Mouse (Mus musculus): ENCODE measurements around the gene Col24a1. TPM values are rescaled to one million over a fixed set of nuclear protein-coding genes. Genes with fewer than 3 reads are reported as not detected.

Gene Col24a1
- polyA plus RNA-seq, 1 experiment from 2014 or later: 2.4 TPM

DNA sequence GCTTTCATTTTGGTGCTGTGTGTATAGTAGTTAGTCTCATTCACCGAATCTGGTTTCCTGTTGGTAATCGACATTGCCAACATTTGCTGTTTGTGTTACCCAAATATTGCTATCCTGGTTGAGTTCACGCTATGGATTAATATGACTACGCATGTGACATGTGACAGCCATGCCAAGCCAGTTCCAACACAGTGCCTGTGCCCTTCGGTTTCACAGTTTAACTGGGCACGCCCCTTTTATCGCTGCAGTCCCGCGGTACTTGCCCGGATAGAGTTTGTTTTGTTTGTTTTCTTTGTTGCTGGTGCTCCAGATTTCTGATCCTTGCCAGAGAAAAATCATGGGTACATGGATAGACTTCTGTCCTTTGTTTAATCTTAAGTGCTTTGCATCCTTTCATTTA lies 263.9 kb downstream of the Col24a1 start:
- Histone ChIP-seq H3K4me2 (ENCODE audit: low read depth, low read length) (no peak overlapping the region), H3K27me3 (ENCODE audit: control insufficient read depth, insufficient read depth, low read depth, low read length) (no peaks in the 10 kb centered on the region), H3K9me3 (ENCODE audit: control insufficient read depth, low read length) (no peaks in the 10 kb centered on the region), H3K27ac (ENCODE audit: low read length) (no peak overlapping the region), H3K36me3 (ENCODE audit: control insufficient read depth, insufficient read depth, low read length) (no peaks in the 10 kb centered on the region), H3K4me3 (ENCODE audit: low read length) (no peak overlapping the region), H3K4me1 (replicated peaks; ENCODE audit: control insufficient read depth, insufficient read depth, low read length) (no peaks in the 10 kb centered on the region), H3K9ac (ENCODE audit: low read length) (no peak overlapping the region)
- ATAC-seq (ENCODE audit: low read depth): no peak
- 86% methylated on average over 10 of the region's 10 CpGs for WGBS

DNA sequence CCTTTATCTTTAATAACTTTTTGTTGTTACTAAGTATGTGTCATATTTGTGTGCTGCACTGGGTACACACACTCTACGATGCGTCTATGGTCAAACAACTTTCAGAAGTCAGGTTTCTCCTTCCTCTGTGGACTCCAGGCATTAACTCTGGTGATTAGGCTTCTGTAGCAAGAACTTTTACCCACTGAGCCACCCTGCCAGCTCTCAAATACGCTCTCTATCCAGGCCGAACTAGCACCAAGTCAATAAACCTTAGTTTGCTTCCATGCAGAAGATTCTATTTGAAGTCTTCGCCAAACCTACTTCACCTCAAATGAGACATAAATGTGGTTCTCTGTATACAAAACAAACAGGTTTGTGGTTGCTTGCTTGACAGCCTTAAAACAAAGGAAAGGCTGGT lies 267.4 kb downstream of the Col24a1 start:
- Histone ChIP-seq H3K9ac (ENCODE audit: low read length) (no peak overlapping the region), H3K9me3 (ENCODE audit: control insufficient read depth, low read length) (no peaks in the 10 kb centered on the region), H3K36me3 (ENCODE audit: control insufficient read depth, insufficient read depth, low read length) (no peaks in the 10 kb centered on the region), H3K4me1 (replicated peaks; ENCODE audit: control insufficient read depth, insufficient read depth, low read length) (no peaks in the 10 kb centered on the region), H3K27me3 (ENCODE audit: control insufficient read depth, insufficient read depth, low read depth, low read length) (no peaks in the 10 kb centered on the region), H3K4me3 (ENCODE audit: low read length) (no peak overlapping the region), H3K4me2 (ENCODE audit: low read depth, low read length) (no peak overlapping the region), H3K27ac (ENCODE audit: low read length) (no peak overlapping the region)
- no peak for ATAC-seq (ENCODE audit: low read depth)
- 83% methylated on average over 5 of the region's 5 CpGs for WGBS

DNA sequence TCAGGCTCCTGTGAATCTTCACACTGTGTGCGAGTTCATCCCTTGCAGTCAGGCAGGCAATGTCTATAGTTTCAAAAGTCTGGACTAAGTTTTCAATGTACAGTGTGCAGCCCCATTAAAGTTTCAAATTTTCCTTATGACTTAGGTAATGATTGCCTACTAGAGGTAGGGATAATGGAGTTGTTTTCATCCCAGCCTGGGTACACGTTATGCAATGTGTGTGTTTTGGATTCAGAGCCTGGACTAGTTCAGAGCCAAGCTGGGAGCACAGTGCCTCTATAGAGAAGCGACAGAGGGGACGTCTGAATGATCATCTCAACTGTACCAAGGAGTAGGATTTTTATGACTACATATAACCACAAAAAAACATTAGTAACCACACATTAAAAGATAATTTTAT lies 267.8 kb downstream of the Col24a1 start:
- Histone ChIP-seq H3K27ac (ENCODE audit: low read length) (no peak overlapping the region), H3K27me3 (ENCODE audit: control insufficient read depth, insufficient read depth, low read depth, low read length) (no peaks in the 10 kb centered on the region), H3K36me3 (ENCODE audit: control insufficient read depth, insufficient read depth, low read length) (no peaks in the 10 kb centered on the region), H3K4me1 (replicated peaks; ENCODE audit: control insufficient read depth, insufficient read depth, low read length) (no peaks in the 10 kb centered on the region), H3K4me3 (ENCODE audit: low read length) (no peak overlapping the region), H3K4me2 (ENCODE audit: low read depth, low read length) (no peak overlapping the region), H3K9me3 (ENCODE audit: control insufficient read depth, low read length) (no peaks in the 10 kb centered on the region), H3K9ac (ENCODE audit: low read length) (no peak overlapping the region)
- 76% methylated on average over 4 of the region's 4 CpGs for WGBS
- ATAC-seq (ENCODE audit: low read depth): no peak

DNA sequence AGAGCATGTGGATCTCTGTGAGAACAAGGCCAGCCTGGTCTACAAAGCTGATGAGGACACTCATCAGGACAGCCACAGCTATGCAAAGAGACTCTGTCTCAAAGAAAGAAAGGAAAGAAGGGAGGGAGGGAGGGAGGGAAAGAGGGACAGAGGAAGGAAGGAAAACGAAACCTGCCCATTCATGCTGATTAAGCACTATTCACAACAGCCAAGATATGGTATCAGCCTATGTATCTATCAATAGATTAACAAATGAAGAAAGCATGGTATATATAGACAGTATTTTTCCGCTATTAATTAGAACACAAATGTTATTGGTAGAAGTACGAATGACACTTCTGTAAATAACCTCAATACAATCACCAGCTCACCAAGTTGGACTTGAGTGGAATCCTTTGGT lies 282.2 kb downstream of the Col24a1 start:
- no peaks in the 10 kb centered on the region for H3K9me3 ChIP-seq (ENCODE audit: control insufficient read depth, low read length)
- 80% methylated on average over 3 of the region's 3 CpGs for WGBS
- no peak overlapping the region for H3K4me2 ChIP-seq (ENCODE audit: low read depth, low read length)
- H3K9ac ChIP-seq (ENCODE audit: low read length): no peak overlapping the region
- no peak overlapping the region for H3K27ac ChIP-seq (ENCODE audit: low read length)
- peaks cover 9% of the 10 kb centered on the region for H3K36me3 ChIP-seq (ENCODE audit: control insufficient read depth, insufficient read depth, low read length)
- peaks cover 11% of the 10 kb centered on the region for H3K4me1 ChIP-seq (replicated peaks; ENCODE audit: control insufficient read depth, insufficient read depth, low read length)
- no peak for ATAC-seq (ENCODE audit: low read depth)
- H3K4me3 ChIP-seq (ENCODE audit: low read length): no peak overlapping the region
- no peaks in the 10 kb centered on the region for H3K27me3 ChIP-seq (ENCODE audit: control insufficient read depth, insufficient read depth, low read depth, low read length)

DNA sequence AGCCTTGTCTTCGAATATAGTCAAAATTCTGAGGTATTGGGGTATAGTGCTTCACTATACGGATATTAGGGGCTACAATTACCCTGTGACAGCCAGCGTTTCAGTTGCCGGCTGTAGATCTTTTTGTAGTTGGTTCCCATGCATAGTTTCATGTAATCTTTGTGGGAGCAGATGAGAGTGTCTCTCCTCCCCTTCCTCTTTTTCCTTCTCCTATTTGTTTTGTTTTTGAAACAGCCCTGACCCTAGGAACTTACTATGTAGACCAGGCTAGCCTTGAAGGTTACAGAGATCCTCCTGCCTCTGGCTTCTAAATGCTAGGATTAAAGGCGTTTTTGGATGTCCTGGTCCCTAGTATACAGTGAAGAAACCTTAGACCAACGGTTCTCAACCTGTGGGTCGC lies 283.1 kb downstream of the Col24a1 start:
- Histone ChIP-seq H3K4me3 (ENCODE audit: low read length) (no peak overlapping the region; the same call in 1 of the 2 replicates), H3K4me1 (replicated peaks; ENCODE audit: control insufficient read depth, insufficient read depth, low read length) (peaks cover 11% of the 10 kb centered on the region), H3K36me3 (ENCODE audit: control insufficient read depth, insufficient read depth, low read length) (peaks cover 12% of the 10 kb centered on the region), H3K27ac (ENCODE audit: low read length) (no peak overlapping the region), H3K27me3 (ENCODE audit: control insufficient read depth, insufficient read depth, low read depth, low read length) (no peaks in the 10 kb centered on the region), H3K9me3 (ENCODE audit: control insufficient read depth, low read length) (no peaks in the 10 kb centered on the region), H3K4me2 (ENCODE audit: low read depth, low read length) (peak overlapping the region; percentile 73; the same call in 1 of the 2 replicates), H3K9ac (ENCODE audit: low read length) (no peak overlapping the region)
- WGBS: 76% methylated on average over 7 of the region's 7 CpGs
- no peak for ATAC-seq (ENCODE audit: low read depth)

DNA sequence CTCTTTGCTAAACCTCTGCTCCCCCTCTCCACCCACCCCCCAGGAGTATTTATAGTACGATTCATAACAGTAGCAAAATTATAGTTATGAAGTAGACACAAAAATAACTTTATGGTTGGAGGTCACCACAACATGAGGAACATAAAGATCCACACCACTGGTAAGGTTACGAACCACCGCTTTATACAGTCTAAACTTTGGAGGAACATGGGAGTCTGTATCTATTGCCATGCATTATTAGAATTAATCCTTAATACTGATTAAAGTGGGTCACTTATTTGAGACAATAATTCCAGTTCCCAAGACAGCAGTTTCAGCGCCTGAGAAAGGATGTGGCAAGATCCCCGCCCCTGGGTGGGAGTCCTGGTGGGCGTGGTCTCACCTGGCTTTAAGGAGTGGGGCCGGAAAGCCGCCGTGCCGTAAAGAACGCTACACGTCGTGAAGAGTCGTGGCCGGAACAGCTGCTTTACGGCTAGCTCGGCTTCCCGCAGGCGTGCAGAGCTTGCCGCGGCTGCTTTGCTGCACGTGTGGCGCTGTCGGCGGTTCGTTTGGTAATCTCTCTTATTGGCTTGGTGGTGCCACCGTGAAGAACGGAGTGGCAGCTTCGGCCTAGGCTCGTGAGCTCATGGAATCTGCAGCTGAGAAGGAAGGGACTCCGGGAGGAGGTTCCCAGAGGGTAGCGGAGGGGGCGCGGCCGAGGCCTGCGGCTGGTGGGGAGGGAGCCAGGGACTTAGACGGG lies 283.6 kb downstream of the Col24a1 start, which contains the start of gene Znhit6:
Gene Znhit6, plus strand, starts transcription at position 463 of the 739 bp plus-strand sequence.
- Histone ChIP-seq H3K4me3 (ENCODE audit: low read length) (peak within 1 kb of the TSS; percentile 93), H3K27me3 (ENCODE audit: control insufficient read depth, insufficient read depth, low read depth, low read length) (no peaks in the 10 kb centered on the region), H3K36me3 (ENCODE audit: control insufficient read depth, insufficient read depth, low read length) (peaks cover 16% of the 10 kb centered on the region), H3K27ac (ENCODE audit: low read length) (peak within 1 kb of the TSS; percentile 47; the same call in 1 of the 2 replicates), H3K9me3 (ENCODE audit: control insufficient read depth, low read length) (no peaks in the 10 kb centered on the region), H3K4me1 (replicated peaks; ENCODE audit: control insufficient read depth, insufficient read depth, low read length) (peaks cover 11% of the 10 kb centered on the region), H3K9ac (ENCODE audit: low read length) (peak within 1 kb of the TSS; percentile 80), H3K4me2 (ENCODE audit: low read depth, low read length) (peak within 1 kb of the TSS; percentile 73)
- 5% methylated on average over 37 of the region's 37 CpGs for WGBS
- peak; percentile 93 for ATAC-seq (ENCODE audit: low read depth)

DNA sequence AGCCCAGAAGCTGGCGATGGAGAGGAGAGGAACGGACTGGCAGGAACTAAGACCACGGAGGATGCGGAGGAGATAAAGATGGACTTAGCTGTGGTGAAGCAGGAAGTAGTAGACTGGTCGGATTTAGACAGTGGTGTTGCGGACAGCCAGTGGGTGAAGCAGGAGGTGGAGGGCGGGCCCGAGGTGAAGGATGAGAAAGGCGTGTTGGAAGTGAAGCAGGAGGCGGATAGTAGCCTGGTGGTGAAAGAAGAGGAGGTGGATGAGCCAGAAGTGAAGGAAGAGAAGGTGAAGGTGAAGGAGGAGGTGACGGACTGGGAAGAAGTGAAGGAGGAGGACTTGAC lies 284.2 kb downstream of the Col24a1 start:
- Histone ChIP-seq H3K4me3 (ENCODE audit: low read length) (peak overlapping the region; percentile 93), H3K4me2 (ENCODE audit: low read depth, low read length) (peak overlapping the region; percentile 73), H3K4me1 (replicated peaks; ENCODE audit: control insufficient read depth, insufficient read depth, low read length) (peaks cover 11% of the 10 kb centered on the region), H3K27me3 (ENCODE audit: control insufficient read depth, insufficient read depth, low read depth, low read length) (no peaks in the 10 kb centered on the region), H3K27ac (ENCODE audit: low read length) (peak overlapping the region; percentile 47; the same call in 1 of the 2 replicates), H3K9me3 (ENCODE audit: control insufficient read depth, low read length) (no peaks in the 10 kb centered on the region), H3K36me3 (ENCODE audit: control insufficient read depth, insufficient read depth, low read length) (peaks cover 16% of the 10 kb centered on the region), H3K9ac (ENCODE audit: low read length) (peak overlapping the region; percentile 80)
- WGBS: 1% methylated on average over 11 of the region's 11 CpGs
- ATAC-seq (ENCODE audit: low read depth): no peak

DNA sequence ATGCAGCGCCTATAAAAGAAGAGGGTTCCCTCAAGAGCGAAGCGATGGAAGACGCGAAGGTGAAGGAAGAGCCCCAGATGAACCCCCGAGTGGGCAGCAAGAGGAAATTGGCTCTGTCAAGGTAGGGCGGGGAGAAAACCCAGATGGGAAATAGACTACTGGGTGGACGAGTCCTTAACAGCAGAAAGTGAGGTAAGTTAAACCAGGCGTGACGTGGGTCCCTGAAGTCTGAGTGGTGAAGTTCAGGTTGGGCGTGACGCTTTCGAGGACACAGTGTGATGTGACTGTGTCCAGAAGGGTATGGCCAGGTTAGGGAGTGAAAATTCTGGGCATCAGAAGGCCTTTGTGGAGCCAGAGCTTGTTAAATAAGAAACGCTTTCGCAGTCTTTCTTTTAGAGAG lies 284.6 kb downstream of the Col24a1 start:
- H3K4me2 ChIP-seq (ENCODE audit: low read depth, low read length): peak overlapping the region; percentile 73
- peak overlapping the region; percentile 80 for H3K9ac ChIP-seq (ENCODE audit: low read length)
- ATAC-seq (ENCODE audit: low read depth): no peak
- H3K27ac ChIP-seq (ENCODE audit: low read length): no peak overlapping the region
- H3K4me3 ChIP-seq (ENCODE audit: low read length): peak overlapping the region; percentile 93
- H3K4me1 ChIP-seq (replicated peaks; ENCODE audit: control insufficient read depth, insufficient read depth, low read length): peaks cover 11% of the 10 kb centered on the region
- H3K27me3 ChIP-seq (ENCODE audit: control insufficient read depth, insufficient read depth, low read depth, low read length): no peaks in the 10 kb centered on the region
- 21% methylated on average over 15 of the region's 15 CpGs for WGBS
- no peaks in the 10 kb centered on the region for H3K9me3 ChIP-seq (ENCODE audit: control insufficient read depth, low read length)
- peaks cover 16% of the 10 kb centered on the region for H3K36me3 ChIP-seq (ENCODE audit: control insufficient read depth, insufficient read depth, low read length)

DNA sequence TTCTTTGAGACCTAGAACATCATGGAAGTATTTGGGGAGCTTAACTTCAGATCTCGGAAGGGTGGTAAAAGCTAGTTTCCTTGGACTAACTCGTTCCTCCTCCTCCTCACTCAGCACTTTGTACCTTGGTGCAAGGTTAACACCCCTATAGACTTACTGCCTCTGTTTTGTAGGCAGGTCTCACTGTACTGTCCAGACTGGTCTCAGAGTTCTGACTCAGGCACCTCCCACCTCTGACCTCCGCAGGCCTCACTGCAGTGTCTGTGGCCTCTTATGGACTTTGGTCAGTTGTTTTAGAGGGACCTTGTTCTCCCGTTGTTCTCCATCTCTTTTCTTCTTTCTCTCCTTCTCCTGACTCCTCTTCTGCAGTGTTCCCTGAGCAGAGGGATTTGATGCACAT lies 290.8 kb downstream of the Col24a1 start:
- H3K27ac ChIP-seq (ENCODE audit: low read length): no peak overlapping the region
- no peak for ATAC-seq (ENCODE audit: low read depth)
- H3K9ac ChIP-seq (ENCODE audit: low read length): no peak overlapping the region
- no peaks in the 10 kb centered on the region for H3K27me3 ChIP-seq (ENCODE audit: control insufficient read depth, insufficient read depth, low read depth, low read length)
- no peaks in the 10 kb centered on the region for H3K4me1 ChIP-seq (replicated peaks; ENCODE audit: control insufficient read depth, insufficient read depth, low read length)
- peaks cover 32% of the 10 kb centered on the region for H3K36me3 ChIP-seq (ENCODE audit: control insufficient read depth, insufficient read depth, low read length)
- no peaks in the 10 kb centered on the region for H3K9me3 ChIP-seq (ENCODE audit: control insufficient read depth, low read length)
- 86% methylated on average over 4 of the region's 4 CpGs for WGBS
- no peak overlapping the region for H3K4me3 ChIP-seq (ENCODE audit: low read length)
- H3K4me2 ChIP-seq (ENCODE audit: low read depth, low read length): no peak overlapping the region

Measured in lung, embryonic 16.5 days (tissue).